Mouse (Mus musculus): ENCODE data around the gene Ctsd. TPM values are rescaled to one million over a fixed set of nuclear protein-coding genes. Genes with fewer than 3 reads are reported as not detected.

The Ctsd gene
- polyA plus RNA-seq (2014; fragmentation: Illumina TruSeq; extraction: RNeasy Lipid Tissue Mini Kit (QIAGEN cat#74804); ENCODE audit: low read depth, low replicate concordance): 11.5 TPM

DNA sequence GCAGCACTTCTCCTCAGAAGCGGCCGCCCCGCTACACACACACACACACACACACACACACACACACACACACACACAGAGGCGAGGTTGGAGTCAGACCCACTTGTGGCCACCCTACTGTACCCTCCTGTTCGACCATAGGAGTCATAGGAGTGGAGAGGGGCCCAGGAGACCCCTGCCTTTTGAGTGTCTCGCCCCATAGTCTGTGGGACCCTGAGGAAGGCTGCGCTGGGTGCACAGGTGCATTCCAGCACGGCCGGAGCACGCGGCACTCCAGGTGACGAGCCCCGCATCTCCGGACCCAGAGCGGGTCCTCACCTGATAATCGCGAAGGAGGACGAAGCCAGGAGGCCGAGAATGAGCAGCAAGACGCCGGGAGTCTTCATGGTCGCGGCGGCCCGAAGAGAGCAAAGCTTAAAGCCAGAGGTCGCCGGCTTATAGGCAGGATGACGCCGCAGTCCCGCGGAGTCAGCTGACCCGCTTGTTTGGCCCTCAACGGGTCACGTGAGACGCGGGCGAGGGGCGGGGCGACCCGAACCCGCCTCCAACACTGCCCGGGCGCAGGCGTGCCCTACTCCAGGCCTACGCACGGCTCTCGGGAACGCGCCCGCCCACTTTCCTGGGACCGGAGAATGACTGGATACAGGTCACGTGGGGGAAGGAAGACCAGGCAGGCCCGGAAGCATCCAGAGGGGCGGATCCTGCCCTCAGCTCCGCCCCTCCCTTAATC lies at the start of gene Ctsd:
Gene Ctsd (minus strand): TSS at position 620 of the 730 bp plus-strand sequence.

DNA sequence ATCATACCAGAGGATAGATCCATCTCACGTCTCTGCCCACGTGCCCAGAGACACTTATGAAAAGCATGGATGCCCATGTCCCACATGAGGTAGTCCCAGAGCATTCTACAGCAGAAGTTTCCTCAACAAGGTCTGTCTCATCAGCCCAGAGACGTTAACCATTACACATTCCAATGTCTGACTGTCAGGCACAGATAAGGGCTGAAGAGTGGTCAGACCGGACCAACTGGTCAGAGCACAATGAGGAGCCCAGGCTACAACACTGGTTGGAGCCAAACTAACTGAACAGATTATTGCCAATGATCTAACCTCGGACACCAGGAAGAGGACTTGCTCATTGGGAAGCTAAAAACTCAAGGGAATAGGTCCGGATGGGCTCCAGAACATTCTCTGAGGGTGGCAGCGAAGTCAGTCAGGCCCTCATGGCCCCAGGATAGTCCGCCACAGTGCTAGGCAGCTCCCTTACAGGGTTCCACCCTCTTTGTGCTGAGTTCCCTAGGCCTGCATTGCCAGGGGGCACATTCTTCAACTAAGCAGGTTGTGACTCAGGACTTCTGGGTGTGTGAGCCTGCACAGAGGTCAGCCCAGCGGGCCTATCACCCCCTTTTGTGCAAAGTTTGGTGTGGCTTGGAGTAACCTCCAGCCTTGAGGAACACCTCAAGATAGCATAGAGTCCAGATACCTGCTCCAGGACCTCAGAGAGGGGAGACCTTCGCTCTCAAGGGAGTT lies 46.5 kb upstream of the Ctsd start, which contains the start of gene Syt8:
Gene Syt8 (plus strand): TSS at position 714 of the 729 bp plus-strand sequence.

DNA sequence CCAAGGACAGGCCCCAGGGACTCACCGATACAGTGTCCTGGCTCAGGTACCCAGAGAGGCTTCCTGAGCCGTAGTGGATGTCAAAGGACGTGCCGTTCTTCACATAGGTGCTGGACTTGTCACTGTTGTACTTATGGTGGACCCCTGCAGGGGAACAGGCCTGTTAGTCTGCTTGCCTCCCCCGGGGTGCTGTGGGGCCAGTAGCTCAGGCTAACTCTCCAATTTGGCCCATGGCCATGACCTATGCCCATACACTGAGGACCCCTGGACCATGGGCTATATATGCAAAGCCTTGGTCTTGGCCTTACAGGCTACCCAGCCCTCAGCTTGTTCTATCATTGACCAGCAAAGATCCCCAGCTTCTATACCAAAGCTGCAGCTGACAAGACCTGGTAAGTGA lies 5.3 kb downstream of the Ctsd start, which contains the start of gene Gm49369:
Gene Gm49369 (minus strand): TSS at position 101 of the 400 bp plus-strand sequence.

DNA sequence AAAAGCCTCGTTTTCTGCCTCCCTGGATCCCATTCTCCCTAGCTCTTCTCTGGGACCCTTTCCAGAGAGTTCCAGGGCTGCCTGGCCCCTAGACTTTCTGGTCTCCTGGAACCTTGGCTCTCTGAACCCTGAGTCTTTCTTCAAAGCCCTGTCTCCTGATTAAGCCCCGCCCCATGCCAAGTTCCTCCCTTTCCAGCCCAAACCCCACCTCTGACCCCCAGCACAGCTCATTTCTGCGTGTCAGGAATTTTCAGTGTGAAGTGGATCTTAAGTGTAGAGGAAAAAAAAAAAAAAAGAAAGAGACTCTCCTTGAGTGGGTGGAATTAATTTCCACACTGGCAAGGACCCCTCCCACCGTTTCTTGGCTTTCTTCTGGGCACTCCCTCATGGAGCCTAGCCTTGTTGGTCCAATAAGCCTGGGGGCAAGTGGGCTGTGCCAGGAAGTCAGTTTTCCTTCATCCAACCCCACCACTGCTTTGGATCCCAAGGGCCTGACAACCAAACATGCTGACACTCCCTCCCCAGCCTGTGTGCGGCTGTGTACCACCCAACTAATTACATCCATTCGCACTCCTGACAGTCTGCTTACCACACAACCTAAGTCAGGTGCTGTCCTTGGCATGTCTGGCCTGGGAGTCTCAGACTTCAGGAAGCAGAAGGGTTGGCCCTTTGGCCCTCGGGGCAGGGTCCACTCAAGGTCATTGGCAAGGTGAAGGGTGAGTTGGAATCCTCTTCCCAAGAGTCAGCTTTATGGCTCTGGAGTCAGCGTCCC lies 14.0 kb downstream of the Ctsd start, which contains the start of gene Ifitm10:
Gene Ifitm10 (minus strand): TSS at position 113 of the 772 bp plus-strand sequence.

Other genes with a start within 250 kb of the Ctsd start
- not detected for gene Gm45337, start 243.4 kb downstream of the Ctsd start, polyA plus RNA-seq (2014; fragmentation: Illumina TruSeq; extraction: RNeasy Lipid Tissue Mini Kit (QIAGEN cat#74804); ENCODE audit: low read depth, low replicate concordance)
- gene Gm29735, start 230.9 kb downstream of the Ctsd start, polyA plus RNA-seq (2014; fragmentation: Illumina TruSeq; extraction: RNeasy Lipid Tissue Mini Kit (QIAGEN cat#74804); ENCODE audit: low read depth, low replicate concordance): not detected
- not detected for gene Gm4553, start 222.3 kb downstream of the Ctsd start, polyA plus RNA-seq (2014; fragmentation: Illumina TruSeq; extraction: RNeasy Lipid Tissue Mini Kit (QIAGEN cat#74804); ENCODE audit: low read depth, low replicate concordance)
- not detected for gene Krtap5-2, start 212.0 kb downstream of the Ctsd start, polyA plus RNA-seq (2014; fragmentation: Illumina TruSeq; extraction: RNeasy Lipid Tissue Mini Kit (QIAGEN cat#74804); ENCODE audit: low read depth, low replicate concordance)
- gene Gm10153, start 197.6 kb downstream of the Ctsd start, polyA plus RNA-seq (2014; fragmentation: Illumina TruSeq; extraction: RNeasy Lipid Tissue Mini Kit (QIAGEN cat#74804); ENCODE audit: low read depth, low replicate concordance): not detected
- gene Krtap5-3, start 186.7 kb downstream of the Ctsd start, polyA plus RNA-seq (2014; fragmentation: Illumina TruSeq; extraction: RNeasy Lipid Tissue Mini Kit (QIAGEN cat#74804); ENCODE audit: low read depth, low replicate concordance): not detected
- gene Gm7579, start 176.2 kb downstream of the Ctsd start, polyA plus RNA-seq (2014; fragmentation: Illumina TruSeq; extraction: RNeasy Lipid Tissue Mini Kit (QIAGEN cat#74804); ENCODE audit: low read depth, low replicate concordance): not detected
- not detected for gene Krtap5-5, start 158.1 kb downstream of the Ctsd start, polyA plus RNA-seq (2014; fragmentation: Illumina TruSeq; extraction: RNeasy Lipid Tissue Mini Kit (QIAGEN cat#74804); ENCODE audit: low read depth, low replicate concordance)
- not detected for gene Gm40460, start 147.0 kb downstream of the Ctsd start, polyA plus RNA-seq (2014; fragmentation: Illumina TruSeq; extraction: RNeasy Lipid Tissue Mini Kit (QIAGEN cat#74804); ENCODE audit: low read depth, low replicate concordance)
- not detected for gene Gm2431, start 129.7 kb downstream of the Ctsd start, polyA plus RNA-seq (2014; fragmentation: Illumina TruSeq; extraction: RNeasy Lipid Tissue Mini Kit (QIAGEN cat#74804); ENCODE audit: low read depth, low replicate concordance)
- not detected for gene Gm4559, start 113.7 kb downstream of the Ctsd start, polyA plus RNA-seq (2014; fragmentation: Illumina TruSeq; extraction: RNeasy Lipid Tissue Mini Kit (QIAGEN cat#74804); ENCODE audit: low read depth, low replicate concordance)
- not detected for gene Krtap5-1, start 90.9 kb downstream of the Ctsd start, polyA plus RNA-seq (2014; fragmentation: Illumina TruSeq; extraction: RNeasy Lipid Tissue Mini Kit (QIAGEN cat#74804); ENCODE audit: low read depth, low replicate concordance)
- not detected for gene Krtap5-4, start 84.5 kb downstream of the Ctsd start, polyA plus RNA-seq (2014; fragmentation: Illumina TruSeq; extraction: RNeasy Lipid Tissue Mini Kit (QIAGEN cat#74804); ENCODE audit: low read depth, low replicate concordance)
- gene Ifitm10, start 14.3 kb downstream of the Ctsd start, polyA plus RNA-seq (2014; fragmentation: Illumina TruSeq; extraction: RNeasy Lipid Tissue Mini Kit (QIAGEN cat#74804); ENCODE audit: low read depth, low replicate concordance): not detected
- not detected for gene Gm49369, start 5.4 kb downstream of the Ctsd start, polyA plus RNA-seq (2014; fragmentation: Illumina TruSeq; extraction: RNeasy Lipid Tissue Mini Kit (QIAGEN cat#74804); ENCODE audit: low read depth, low replicate concordance)
- not detected for gene Syt8, start 46.8 kb upstream of the Ctsd start, polyA plus RNA-seq (2014; fragmentation: Illumina TruSeq; extraction: RNeasy Lipid Tissue Mini Kit (QIAGEN cat#74804); ENCODE audit: low read depth, low replicate concordance)
- gene Tnni2, start 53.8 kb upstream of the Ctsd start, polyA plus RNA-seq (2014; fragmentation: Illumina TruSeq; extraction: RNeasy Lipid Tissue Mini Kit (QIAGEN cat#74804); ENCODE audit: low read depth, low replicate concordance): not detected
- gene Lsp1, start 72.8 kb upstream of the Ctsd start, polyA plus RNA-seq (2014; fragmentation: Illumina TruSeq; extraction: RNeasy Lipid Tissue Mini Kit (QIAGEN cat#74804); ENCODE audit: low read depth, low replicate concordance): 0.60 TPM
- gene Tnnt3, start 110.8 kb upstream of the Ctsd start, polyA plus RNA-seq (2014; fragmentation: Illumina TruSeq; extraction: RNeasy Lipid Tissue Mini Kit (QIAGEN cat#74804); ENCODE audit: low read depth, low replicate concordance): not detected
- gene Mrpl23, start 144.6 kb upstream of the Ctsd start, polyA plus RNA-seq (2014; fragmentation: Illumina TruSeq; extraction: RNeasy Lipid Tissue Mini Kit (QIAGEN cat#74804); ENCODE audit: low read depth, low replicate concordance): 0.53 TPM

All from testis, adult 10 weeks (tissue).